Mouse (Mus musculus) c-Kit-positive CD71-positive TER-119-positive erythroid progenitor cells, embryonic 14.5 days (primary cell): Measurements from ENCODE around the gene Tpcn2.

Experiments
- DNase-seq: peaks from one replicate; pipeline ENCODE4 v3.0.0-alpha.2; 2013; ENCODE audit warnings: low spot score

Tpcn2 gene

DNA sequence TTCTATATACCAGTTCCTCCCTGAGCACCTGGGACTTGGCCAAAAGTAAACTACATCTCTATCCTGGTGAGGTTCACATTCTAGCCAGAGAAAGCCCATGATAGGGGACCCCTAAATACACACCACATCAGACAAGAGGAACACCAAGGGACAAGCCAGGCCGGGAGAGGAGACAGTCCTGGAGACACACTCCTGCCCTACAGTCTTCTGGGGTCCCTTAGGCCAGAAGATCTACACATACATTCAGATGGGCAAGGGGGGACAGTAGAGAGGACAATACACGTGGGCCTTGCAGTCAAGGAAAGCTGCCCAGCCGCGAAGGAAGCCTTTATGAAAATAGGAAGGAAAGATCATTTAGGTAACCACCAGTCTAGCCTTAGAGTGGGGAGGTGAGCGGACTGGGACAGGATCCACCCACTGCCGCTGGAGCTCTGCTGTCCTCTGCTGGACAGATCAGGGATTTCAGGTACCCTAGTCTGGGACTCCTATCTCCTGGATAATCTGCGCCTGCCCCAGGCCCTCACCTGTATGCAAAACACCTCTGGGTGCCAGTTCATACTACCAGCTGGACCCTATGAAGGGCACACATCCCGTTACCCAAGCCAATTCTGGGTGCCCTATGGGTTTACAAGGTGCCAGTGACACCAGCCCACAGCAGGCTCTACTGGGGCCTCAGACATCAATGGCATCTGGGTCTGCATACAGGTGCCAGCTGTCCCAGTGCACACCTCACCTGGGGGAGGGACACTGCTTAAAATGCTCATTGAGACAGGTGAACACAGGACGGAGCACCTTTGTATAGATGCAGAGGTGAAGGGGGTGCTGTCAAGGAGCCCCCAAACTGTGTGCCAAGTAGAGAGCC, 40.7 kb downstream of the Tpcn2 start:
- peak; percentile 14 for DNase-seq

DNA sequence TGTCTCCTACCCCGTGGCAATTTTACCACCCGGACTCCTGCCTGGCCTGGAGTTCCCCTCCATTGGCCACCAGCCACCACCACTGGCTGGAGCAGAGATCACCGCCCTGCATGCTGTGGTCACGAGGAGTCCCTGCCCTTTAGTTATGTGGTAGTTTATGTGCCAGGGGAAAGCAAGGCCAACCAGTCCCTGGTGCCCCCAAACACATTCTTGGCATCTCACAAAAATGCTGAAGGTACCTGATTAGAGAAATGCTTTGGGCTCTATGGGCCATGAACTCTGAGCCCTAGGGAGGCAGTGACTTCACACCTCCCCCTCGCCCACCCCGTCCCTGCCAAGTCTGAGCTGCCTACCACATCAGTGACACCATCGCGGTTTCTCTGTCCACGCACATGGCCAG, 41.8 kb downstream of the Tpcn2 start:
- no peak for DNase-seq

DNA sequence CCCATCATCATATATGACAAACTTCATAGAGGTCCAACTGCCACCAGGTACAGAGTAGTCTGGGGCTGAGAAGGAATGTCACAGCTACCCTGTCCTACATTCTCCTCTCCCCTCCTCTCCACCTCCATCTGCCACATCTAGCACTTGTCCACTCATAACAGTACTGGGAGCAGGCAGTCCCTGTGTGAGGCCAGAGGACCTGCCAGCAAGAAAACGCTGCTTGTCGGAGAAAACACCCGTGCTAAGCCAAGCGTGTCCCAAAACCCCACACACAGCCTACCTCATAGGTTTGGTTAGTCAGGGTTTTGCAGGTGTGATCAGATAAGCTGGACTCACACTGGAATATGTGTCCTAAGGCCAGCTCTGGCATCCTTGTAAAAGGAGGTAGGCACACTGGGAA, 42.9 kb downstream of the Tpcn2 start:
- DNase-seq, result no peak

DNA sequence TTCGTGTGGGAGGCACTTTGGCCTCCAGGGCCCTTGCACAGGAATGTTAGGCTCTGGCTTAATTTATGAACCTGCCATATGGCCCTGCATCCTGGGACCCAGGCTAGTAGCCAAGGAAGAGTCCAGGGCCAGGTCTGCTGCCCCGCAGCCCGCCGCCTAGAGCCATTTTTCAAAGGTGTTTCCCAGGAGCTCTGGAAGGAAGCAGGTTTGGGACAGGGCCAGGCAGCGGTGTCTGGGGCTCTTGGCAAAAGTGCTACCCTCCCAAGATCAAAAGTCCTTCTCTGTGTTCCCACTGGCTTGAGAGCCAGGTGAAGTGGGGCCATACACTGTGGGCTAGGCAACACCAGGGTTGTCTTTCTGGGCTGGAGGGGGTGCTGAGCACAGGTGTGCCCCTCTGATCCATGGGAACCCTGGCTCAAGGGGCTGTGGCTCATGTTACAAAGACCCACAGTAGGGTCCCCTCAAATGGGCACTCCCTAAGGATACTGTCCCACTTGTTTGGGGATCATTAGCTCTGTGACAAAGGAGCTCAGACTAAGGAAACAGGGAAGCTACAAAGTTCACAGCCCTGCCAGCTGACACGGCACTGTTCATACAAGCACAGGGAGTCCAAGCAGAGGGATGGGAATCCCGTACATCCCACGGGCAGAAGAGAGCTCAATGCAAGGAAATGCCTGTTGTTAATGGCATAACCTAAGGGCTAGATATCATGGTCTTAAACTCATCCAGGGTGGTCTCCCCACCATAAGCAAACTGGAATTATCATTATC, 43.9 kb downstream of the Tpcn2 start:
- DNase-seq, result no peak

DNA sequence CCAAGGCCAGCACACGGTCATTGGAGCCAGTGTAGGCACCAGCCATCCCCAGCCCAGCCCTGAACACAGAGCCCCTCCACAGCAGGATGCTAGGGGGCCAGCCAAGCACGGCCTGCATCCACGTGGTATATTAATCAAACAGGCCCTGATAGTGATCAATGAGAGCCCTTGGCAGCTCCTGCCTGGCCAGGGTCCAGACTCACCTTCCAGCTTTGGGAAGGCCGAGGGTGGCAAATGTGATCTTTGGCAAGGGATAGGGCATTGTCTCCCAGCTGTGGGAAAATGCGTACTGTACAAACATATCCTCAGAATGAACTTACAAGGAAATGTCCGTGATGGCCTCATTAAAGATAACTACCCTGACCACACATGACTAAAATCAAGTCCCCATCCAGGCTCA, 44.7 kb downstream of the Tpcn2 start:
- DNase-seq, result no peak

- no peak for DNase-seq
These were observed 48.7 kb downstream of the Tpcn2 start for GRCm38 (mm10) chr7:145234841-145235790.

- no peak for DNase-seq
These were observed 52.2 kb downstream of the Tpcn2 start for GRCm38 (mm10) chr7:145231659-145232058.

- no peak for DNase-seq
These were observed 57.2 kb downstream of the Tpcn2 start for GRCm38 (mm10) chr7:145226641-145227040.

DNA sequence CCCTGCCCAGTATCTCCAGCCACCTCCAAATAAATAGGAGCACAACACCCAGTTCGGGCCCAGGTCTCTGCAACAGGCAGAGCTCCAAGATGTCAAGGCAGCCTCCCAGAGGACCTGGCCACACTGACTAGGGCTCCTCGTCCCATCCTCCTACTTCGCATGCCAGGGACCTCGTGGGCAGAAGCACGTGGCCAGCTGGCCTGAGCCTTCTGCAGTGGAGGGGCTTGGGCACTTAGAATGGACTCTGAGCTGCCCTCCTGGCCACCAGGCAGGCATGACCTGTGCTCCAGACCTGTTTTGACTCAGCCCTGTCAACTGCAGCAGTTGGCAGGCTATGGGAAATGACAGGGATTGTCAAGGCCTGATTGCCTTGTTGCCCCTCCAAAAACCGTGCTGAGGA, 58.2 kb downstream of the Tpcn2 start:
- no peak for DNase-seq

GRCm38 (mm10) chr7:145221841-145222689, 61.7 kb downstream of the Tpcn2 start:
- no peak for DNase-seq

DNA sequence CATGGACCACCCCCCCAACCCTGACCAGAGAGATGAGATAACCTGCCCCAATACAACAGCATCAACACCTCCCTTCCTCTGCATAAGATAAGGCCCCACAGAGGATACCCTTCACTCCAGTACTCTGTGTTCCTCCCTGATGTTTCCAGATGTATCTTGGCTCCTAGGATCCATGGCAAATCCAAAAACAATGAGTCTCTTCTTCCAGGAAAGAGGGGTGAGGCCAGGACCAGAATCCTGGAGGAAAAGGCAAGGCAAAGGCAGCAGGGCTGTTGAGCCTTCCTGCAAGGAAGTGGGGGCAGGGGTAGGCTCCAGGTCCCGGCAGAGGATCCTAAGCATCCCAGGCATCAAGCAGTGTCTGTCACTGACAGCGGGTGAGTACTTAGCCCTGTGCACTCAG, 62.5 kb downstream of the Tpcn2 start:
- no peak for DNase-seq

- DNase-seq, result no peak
These were observed 64.4 kb downstream of the Tpcn2 start for GRCm38 (mm10) chr7:145219420-145219831.

DNA sequence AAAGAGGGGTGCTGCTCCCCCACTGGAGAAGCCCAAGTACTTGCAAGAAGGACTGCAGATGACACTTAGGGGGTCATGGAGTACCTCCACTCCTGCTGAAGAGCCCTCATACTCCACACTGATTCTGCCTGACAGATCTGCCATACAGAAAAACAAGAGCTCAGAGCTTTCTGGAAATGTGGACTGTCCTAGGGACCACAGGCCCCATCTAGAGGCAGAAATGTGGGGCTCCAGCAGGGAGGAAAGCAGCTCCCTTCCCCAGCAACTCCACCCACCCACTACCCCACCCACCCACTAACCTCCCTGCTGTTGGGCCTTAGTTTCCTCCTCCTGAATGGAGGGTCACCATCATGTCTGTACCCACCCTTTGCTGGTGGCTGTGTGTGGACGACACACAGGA, 67.2 kb downstream of the Tpcn2 start:
- DNase-seq, result no peak

GRCm38 (mm10) chr7:145215476-145215875, 68.3 kb downstream of the Tpcn2 start:
- DNase-seq, result no peak

GRCm38 (mm10) chr7:145211680-145212659, 71.8 kb downstream of the Tpcn2 start:
- no peak for DNase-seq

DNA sequence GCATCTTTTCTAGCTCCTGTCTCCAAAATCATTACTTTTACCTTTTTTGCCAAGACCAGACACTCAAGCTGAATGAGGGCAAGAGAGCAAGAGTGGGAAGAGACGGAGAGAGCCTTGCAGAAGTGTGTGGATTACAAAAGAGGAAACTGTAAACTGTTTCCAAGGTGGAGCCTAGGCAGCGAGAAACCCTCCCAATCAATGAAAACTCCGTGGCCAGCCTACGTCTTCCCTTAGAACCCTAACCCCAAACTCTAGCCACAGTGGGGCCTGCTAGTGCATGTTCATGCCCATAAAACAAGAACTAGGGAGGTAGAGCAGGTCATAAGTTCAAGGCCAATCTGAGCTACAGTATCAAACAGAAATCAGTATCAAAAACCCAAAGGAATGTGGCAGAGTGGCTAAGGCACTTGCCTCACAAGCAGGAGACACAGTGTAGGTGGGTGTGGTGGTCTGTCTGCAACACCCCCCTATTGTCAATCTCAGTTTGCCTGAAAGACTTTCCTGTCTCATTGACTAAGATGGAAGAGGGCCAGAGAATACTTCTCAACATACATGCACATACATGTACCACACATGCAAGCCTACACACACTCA, 73.2 kb downstream of the Tpcn2 start:
- no peak for DNase-seq

DNA sequence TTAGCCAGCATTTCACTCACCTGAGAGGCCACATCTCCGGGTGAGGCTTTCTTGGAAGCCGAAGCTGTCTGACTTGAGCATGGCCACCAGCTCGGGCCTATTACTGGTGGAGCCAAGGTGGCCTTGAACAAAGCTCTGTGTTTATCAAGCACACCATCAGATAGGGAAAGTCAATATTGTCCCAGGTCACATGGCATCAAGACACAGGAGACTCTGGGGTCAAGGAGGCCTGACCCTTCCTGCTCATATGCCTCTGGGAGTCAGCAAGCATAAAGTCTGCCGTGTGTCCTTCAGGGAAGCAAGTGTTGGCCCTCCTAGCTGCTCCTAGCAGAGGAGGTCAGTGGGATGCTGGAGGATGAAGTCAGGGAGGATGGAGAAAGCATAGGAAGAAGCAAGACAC, 75.8 kb downstream of the Tpcn2 start, which contains the start of gene 1810010D01Rik:
Gene 1810010D01Rik (minus strand): TSS at position 114 of the 400 bp plus-strand sequence.
- DNase-seq, result no peak

- no peak for DNase-seq
These were observed 77.0 kb downstream of the Tpcn2 start for GRCm38 (mm10) chr7:145206801-145207200.

DNA sequence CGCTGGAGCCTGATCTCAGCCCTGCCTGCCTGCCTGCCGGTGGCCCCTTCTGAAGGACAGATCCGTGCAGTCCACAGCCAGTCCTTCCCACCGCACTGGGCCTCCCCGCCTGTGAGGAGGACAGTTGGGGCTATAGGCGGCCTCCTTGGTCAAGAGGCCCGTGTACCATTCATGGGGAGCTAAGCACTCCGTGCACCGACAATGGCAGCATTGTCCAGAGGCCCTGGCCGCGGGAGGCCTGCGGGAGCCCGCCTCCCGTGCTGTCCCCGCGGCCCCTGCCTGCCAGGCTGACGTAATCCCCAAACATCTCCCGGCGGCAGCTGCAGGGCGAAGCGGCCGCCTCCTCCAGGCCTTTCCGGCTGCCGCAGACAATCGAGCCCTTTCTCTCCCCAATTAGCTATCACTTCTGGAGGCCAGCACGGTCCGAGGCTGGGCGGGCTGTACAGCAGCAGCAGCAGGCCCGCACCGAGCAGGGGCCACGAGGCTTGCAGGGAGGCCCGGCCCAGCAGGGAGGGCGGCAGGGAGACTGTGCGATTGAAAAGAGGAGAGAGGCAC, 77.7 kb downstream of the Tpcn2 start:
- DNase-seq, result no peak
